Comparison of ENCODE assay signal across 7 mouse cellular contexts in genomic region chr5:109867221-109867620, GRCm38 (mm10). TPM values are rescaled to one million over a fixed set of nuclear protein-coding genes. Genes with fewer than 3 reads are reported as not detected.
DNase-seq lines count a peak whose midpoint lies in the region; ATAC-seq lines count a peak whose summit lies in the region.
"Not testable (repeated sequence)": the region's sequence is repeated elsewhere in the genome, so short reads cannot be mapped to it uniquely, and the experiment has no call there.

No protein-coding gene starts in this region.

- peak; percentile 19 for DNase-seq in NIH3T3 (ENCODE audit: low read depth)
- DNase-seq in intestine, embryonic 14.5 days (ENCODE audit: low spot score), result not testable (repeated sequence)

- peaks cover 14% of the 10 kb centered on the region for H3K4me1 ChIP-seq in erythroblast, embryonic 14.5 days (ENCODE audit: control insufficient read depth)
- peaks cover 12% of the 10 kb centered on the region for H3K4me1 ChIP-seq in heart, embryonic 13.5 days
- H3K4me1 ChIP-seq in intestine, embryonic 14.5 days (replicated peaks; ENCODE audit: control insufficient read depth, insufficient read depth, low read length); limb, embryonic 13.5 days; neural tube, embryonic 12.5 days: not testable (repeated sequence)

- H3K4me2 ChIP-seq in heart, embryonic 13.5 days, result peak overlapping the region; percentile 73
- peak overlapping the region; percentile 52 for H3K4me2 ChIP-seq in intestine, embryonic 14.5 days (ENCODE audit: low read length)
- H3K4me2 ChIP-seq in limb, embryonic 13.5 days (replicated peaks), result peak overlapping the region; percentile 68
- H3K4me2 ChIP-seq in neural tube, embryonic 12.5 days (replicated peaks), result peak overlapping the region; percentile 63

- not testable (repeated sequence) for H3K9me3 ChIP-seq in erythroblast, embryonic 14.5 days (ENCODE audit: control insufficient read depth, low read length); heart, embryonic 13.5 days; intestine, embryonic 14.5 days (ENCODE audit: control insufficient read depth, low read length); limb, embryonic 13.5 days; neural tube, embryonic 12.5 days

- H3K79me2 ChIP-seq in macrophage (ENCODE audit: inconsistent target), result peaks cover 24% of the 10 kb centered on the region; the same call in 1 of the 2 replicates

- peak overlapping the region; percentile 87 for H3K9ac ChIP-seq in heart, embryonic 13.5 days
- not testable (repeated sequence) for H3K9ac ChIP-seq in intestine, embryonic 14.5 days (ENCODE audit: low read length); neural tube, embryonic 12.5 days
- H3K9ac ChIP-seq in limb, embryonic 13.5 days, result peak overlapping the region; percentile 80

- peak overlapping the region; percentile 51 for H3K4me3 ChIP-seq in erythroblast, embryonic 14.5 days (replicated peaks)
- peak overlapping the region; percentile 79 for H3K4me3 ChIP-seq in heart, embryonic 13.5 days
- peak overlapping the region; percentile 65; the same call in 1 of the 2 replicates for H3K4me3 ChIP-seq in intestine, embryonic 14.5 days (ENCODE audit: low read depth, low read length)
- peak overlapping the region; percentile 71 for H3K4me3 ChIP-seq in limb, embryonic 13.5 days
- H3K4me3 ChIP-seq in macrophage (ENCODE audit: inconsistent target), result peak overlapping the region; percentile 76
- peak overlapping the region; percentile 62; the same call in 1 of the 2 replicates for H3K4me3 ChIP-seq in neural tube, embryonic 12.5 days

- not testable (repeated sequence) for ATAC-seq in heart, embryonic 13.5 days (ENCODE audit: extremely low read depth, insufficient number of reproducible peaks, low FRiP score, low TSS enrichment); intestine, embryonic 14.5 days (replicated peaks; ENCODE audit: low FRiP score, low TSS enrichment, low read depth); limb, embryonic 13.5 days (ENCODE audit: low FRiP score, low read depth)
- ATAC-seq in neural tube, embryonic 12.5 days (ENCODE audit: low FRiP score, low read depth), result peak; percentile 44; the same call in 1 of the 2 replicates

- not testable (repeated sequence) for H3K27ac ChIP-seq in heart, embryonic 13.5 days (replicated peaks); intestine, embryonic 14.5 days (ENCODE audit: low read depth); limb, embryonic 13.5 days; macrophage; neural tube, embryonic 12.5 days

- not testable (repeated sequence) for H3K27me3 ChIP-seq in erythroblast, embryonic 14.5 days (ENCODE audit: control insufficient read depth); heart, embryonic 13.5 days (replicated peaks); intestine, embryonic 14.5 days (replicated peaks; ENCODE audit: control insufficient read depth, insufficient read depth, low read length); limb, embryonic 13.5 days; neural tube, embryonic 12.5 days (replicated peaks)

- H3K36me3 ChIP-seq in erythroblast, embryonic 14.5 days (ENCODE audit: control insufficient read depth); heart, embryonic 13.5 days; intestine, embryonic 14.5 days (ENCODE audit: control insufficient read depth, insufficient read depth, low read length); limb, embryonic 13.5 days; macrophage (ENCODE audit: inconsistent target); neural tube, embryonic 12.5 days: not testable (repeated sequence)

RNA-seq across cellular contexts. Expression of gene Gm15446, which starts 56.0 kb away (rescaled TPM):
- not detected in 2 replicates for polyA plus RNA-seq in erythroblast, embryonic 14.5 days (2012)
- polyA plus RNA-seq in heart, embryonic 13.5 days (2015; fragmentation: Nextera tagmentation; extraction: Ambion mirVana), result 0.42 and 0.51 TPM in 2 replicates
- polyA plus RNA-seq in intestine, embryonic 14.5 days (2014; fragmentation: Nextera tagmentation; extraction: Ambion mirVana), result 0.58 and 0.82 TPM in 2 replicates
- polyA plus RNA-seq in limb, embryonic 13.5 days (2015; fragmentation: Nextera tagmentation; extraction: Ambion mirVana), result 0.89 and 1.0 TPM in 2 replicates
- total RNA-seq in macrophage (2018; cell fraction: chromatin; rRNA removed), result 100 to 1,000 TPM in 1 of 26 experiments, 10 to 100 TPM in 25; 13.9 to 105 (median 34.6) TPM
- total RNA-seq in macrophage (2018; cell fraction: cytosol; rRNA removed), result 10 to 100 TPM in 1 of 26 experiments, 1 to 10 TPM in 25; 2.0 to 14.6 (median 3.8) TPM
- total RNA-seq in macrophage (2018; cell fraction: nucleus; rRNA removed), result 10 to 100 TPM in 20 of 26 experiments, 1 to 10 TPM in 6; 5.2 to 42.5 (median 17.5) TPM
- 5.5 to 6.7 TPM (median 6.1 TPM) in 3 replicates for polyA plus RNA-seq in macrophage (2018)
- 0.48 and 0.49 TPM in 2 replicates for polyA plus RNA-seq in neural tube, embryonic 12.5 days (2016; fragmentation: Nextera tagmentation; extraction: Ambion mirVana)
